Mouse (Mus musculus) adrenal gland, adult 8-10 months (tissue): ENCODE results near the gene 9230104L09Rik. TPM values are rescaled to one million over a fixed set of nuclear protein-coding genes. Genes with fewer than 3 reads are reported as not detected.

Source experiments
- DNase-seq: peaks from one replicate; pipeline ENCODE4 v3.0.0; 2022
- total RNA-seq, 4 experiments: library from RNA; stranded (reverse); gene quantifications; 2 replicates each; pipeline ENCODE4 v1.2.4; 2022

Gene 9230104L09Rik
- not detected for total RNA-seq

DNA sequence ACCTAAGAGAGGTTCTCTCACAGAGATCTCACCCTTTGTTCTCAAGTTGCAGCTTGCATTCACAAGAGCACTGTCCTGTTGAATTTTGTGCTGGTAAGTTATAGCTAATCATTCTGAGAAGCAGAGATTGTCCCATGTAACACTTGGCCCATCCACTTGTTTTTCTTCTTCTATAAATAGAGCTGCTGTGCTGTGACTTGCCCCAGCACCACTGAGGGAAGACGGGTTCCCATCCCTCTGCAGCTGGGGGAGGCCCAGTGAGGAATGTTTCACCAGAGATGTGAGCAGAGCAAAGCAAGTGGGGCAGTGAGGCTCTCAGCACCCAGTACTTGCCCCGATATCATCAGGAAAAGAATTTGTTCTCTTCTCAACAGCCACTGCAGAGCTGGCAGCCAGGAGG, at the start of gene 9230104L09Rik:
Gene 9230104L09Rik (minus strand): TSS at position 73 of the 400 bp plus-strand sequence.
- DNase-seq = no peak

DNA sequence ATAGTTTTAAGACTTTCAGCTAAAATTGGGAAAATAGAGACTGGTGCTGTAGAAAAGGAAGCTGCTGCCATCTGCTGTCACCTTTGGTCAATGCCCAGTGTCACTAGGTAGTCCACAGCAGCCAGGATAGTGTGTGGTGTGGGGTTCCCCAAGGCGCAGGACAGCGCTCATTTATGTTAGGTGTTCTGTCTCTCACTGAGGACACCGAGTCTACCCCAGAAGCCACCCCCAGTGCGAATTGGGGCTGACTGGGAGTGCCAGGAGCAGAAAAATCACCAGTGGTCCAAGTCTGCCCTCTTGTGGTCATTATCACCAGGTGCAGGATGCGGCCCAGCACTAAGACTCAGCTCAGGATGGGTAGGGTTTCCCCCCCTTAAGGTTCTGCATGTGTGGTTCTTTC, 37.4 kb upstream of the 9230104L09Rik start:
- DNase-seq = peak; percentile 36

- DNase-seq = no peak
Measured at GRCm38 (mm10) chr2:148900305-148900704, 35.5 kb upstream of the 9230104L09Rik start.

GRCm38 (mm10) chr2:148896219-148896618, 31.4 kb upstream of the 9230104L09Rik start:
- no peak for DNase-seq

DNA sequence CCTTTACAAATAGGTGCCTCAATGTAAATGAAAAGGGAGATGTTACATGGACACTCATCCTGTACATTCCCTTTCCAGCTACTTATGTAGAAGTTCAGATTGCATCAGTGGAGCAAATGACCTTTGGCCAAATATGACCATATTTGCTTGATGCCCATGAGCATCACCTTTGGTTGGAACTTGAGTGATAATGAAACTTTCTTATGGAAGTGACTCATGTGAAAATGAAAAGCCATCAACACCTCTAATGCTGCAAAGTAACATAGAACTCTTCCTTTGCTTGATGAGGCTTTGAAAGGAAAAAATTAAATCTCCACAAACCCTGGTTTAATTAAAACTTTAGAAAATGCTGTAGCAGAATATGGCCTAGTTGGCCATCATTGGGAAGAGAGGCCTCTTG, 28.3 kb upstream of the 9230104L09Rik start:
- no peak for DNase-seq

DNA sequence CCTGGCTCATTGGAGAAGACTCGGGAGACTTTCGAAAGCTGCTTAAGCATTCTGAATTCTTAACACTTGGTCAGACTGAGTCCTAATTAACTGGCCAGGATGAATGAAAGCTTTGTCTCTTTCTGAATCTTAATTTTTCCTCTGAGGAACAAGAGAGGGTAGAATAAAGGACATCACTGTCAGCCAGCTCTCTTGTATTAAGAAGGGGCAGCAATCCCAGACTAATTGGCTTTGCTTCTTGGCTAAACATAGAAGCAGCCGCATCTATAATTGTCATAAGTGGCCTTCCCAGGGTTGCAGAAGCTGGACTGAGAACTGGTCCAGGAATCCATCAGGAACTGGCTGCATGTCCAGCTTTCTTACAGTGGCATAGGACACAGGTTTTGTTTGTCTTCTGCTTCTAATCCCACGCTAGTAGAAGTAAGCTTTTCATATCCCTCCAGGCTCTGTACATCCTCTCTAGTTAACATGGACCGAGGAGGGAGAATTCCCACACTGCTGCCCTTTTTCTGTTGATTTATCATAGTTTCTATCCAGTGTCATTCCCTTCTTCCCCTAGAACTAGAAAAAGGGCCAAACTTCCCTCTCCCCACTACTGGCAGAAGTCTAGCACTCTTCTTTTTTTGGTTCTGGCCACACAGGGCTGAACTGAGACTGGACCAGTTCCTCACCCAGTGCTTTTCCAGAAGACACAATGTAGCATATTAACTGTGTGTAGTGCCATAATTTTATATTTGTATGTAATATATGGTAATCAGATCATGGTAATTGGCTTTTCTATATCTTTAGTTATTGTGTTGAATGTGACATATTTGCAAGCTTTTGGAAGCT, 25.4 kb upstream of the 9230104L09Rik start:
- DNase-seq = no peak

GRCm38 (mm10) chr2:148889331-148890010, 24.6 kb upstream of the 9230104L09Rik start:
- DNase-seq = no peak

- no peak for DNase-seq
Measured at GRCm38 (mm10) chr2:148888872-148889271, 24.0 kb upstream of the 9230104L09Rik start.

GRCm38 (mm10) chr2:148884738-148885137, 19.9 kb upstream of the 9230104L09Rik start:
- DNase-seq = no peak

DNA sequence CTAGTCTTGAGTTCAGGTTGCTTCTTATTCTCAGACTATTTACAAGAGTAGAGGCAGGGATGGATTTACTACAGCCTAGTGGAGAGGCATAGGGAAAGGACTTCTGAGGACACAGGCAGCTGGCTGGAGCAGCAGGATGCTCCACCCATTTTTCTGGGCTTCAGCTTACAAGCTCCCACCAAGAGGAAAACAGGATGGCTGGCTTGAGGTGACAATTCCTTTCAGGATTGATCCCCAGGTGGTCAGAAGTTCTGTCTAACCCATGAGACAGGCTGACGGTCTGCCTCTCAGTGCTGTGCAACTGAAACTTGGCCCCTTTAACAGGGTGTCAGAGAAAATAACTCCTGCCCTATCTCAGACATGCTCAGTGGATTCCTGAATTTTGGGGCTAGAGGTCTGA, 14.4 kb upstream of the 9230104L09Rik start:
- no peak for DNase-seq

- DNase-seq = no peak
Measured at GRCm38 (mm10) chr2:148878641-148879130, 13.8 kb upstream of the 9230104L09Rik start.

- DNase-seq = peak; percentile 30
Measured at GRCm38 (mm10) chr2:148877016-148877770, 12.4 kb upstream of the 9230104L09Rik start.

GRCm38 (mm10) chr2:148875335-148875811, 10.5 kb upstream of the 9230104L09Rik start, which contains the start of gene Cst3:
Gene Cst3 (minus strand): TSS chr2:148875692.
- DNase-seq = peak; percentile 95

- no peak for DNase-seq
Measured at GRCm38 (mm10) chr2:148874617-148875334, 9.9 kb upstream of the 9230104L09Rik start.

DNA sequence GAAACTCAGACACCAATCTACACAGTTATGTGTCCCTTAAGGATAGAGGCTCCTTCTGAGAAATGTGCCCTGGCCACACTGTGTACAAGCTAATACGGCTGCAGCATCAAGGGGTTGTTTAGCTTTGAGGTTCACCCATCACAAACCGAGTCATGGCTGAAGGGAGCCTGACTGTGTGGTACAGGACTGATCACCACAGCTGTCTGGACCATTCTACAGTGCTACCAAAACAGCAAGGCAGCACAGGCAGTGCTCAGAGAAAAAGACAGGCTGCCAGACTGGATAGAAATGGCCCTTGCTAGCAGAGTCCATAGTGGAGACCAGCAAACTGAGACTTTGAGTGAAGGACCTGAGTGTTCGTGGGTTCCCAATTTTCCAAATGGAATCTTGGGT, 9.4 kb upstream of the 9230104L09Rik start:
- DNase-seq = no peak

DNA sequence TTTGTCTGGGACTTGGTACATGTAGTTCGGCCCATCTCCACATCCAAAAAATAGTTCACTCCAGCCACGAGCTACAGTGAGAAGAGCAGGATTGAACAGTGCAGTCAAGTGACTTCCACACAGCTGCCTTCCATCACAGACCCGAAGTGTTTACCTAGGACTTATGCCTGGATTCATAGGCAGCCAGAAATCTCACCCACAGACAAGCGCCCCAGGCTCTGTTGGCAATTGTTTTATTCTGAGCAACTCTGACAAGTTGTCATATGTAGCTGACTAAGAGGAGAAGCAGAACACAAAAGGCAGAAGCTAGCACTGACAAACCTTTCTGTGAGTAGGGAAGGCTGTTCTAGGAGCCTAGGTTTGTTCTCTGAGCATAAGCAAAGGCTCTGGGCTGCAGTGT, 8.0 kb upstream of the 9230104L09Rik start:
- no peak for DNase-seq

DNA sequence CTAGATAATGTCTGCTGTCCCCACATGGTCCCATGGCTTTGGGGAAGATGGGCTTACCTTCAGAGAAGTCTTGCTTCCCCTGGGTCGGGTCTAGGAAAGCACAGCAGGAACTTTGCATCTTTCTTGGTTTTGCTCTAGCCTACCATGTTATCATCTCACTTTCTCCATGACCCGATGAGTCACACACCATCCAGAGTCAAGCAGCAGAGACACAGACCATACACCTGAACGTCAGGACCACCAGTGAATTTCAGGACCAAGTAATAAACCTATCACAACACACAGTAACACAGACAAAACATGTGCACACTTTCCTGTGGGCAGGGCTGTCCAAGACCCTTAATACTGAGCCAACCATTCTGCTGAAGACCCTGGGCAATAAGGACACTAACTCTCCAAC, 5.7 kb upstream of the 9230104L09Rik start:
- no peak for DNase-seq

DNA sequence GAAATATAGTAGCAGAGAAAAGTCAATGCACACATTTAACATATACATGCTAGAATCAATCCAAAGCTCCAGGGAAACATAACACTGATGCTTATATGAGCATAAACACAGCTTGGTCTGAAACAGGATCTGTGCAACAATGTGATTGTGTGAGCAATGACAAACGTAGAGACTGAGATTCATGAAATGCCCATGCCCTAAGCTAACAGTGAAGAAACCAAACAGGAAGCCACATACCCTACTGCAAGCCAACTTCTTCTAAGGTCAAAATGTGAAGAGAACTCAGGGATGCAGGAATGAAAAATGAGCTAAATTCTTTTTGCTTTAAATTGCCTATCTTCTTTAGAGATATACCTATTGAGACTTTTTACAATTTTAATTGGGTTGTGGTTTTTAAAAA, 4.1 kb upstream of the 9230104L09Rik start:
- no peak for DNase-seq

- DNase-seq = no peak
Measured at GRCm38 (mm10) chr2:148861693-148862092, 3.1 kb downstream of the 9230104L09Rik start.

DNA sequence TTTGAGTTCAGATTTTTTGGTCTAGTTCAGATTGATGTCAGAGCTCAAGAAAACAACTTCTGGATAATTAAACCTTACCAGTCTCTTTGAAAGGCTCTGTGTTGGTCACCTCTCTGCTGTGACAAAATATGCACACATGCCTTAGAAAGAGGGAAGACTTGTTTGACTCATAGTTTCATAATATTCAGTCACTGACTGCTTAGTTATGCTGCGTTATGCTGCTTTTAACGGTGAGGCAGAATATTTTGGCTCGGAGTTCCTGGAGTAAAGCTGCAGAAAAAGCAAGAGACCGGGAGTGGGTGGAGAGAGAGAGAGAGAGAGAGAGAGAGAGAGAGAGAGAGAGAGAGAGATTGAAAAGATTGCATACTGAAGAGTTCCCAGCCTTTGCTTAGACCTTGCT, 3.8 kb downstream of the 9230104L09Rik start:
- no peak for DNase-seq

DNA sequence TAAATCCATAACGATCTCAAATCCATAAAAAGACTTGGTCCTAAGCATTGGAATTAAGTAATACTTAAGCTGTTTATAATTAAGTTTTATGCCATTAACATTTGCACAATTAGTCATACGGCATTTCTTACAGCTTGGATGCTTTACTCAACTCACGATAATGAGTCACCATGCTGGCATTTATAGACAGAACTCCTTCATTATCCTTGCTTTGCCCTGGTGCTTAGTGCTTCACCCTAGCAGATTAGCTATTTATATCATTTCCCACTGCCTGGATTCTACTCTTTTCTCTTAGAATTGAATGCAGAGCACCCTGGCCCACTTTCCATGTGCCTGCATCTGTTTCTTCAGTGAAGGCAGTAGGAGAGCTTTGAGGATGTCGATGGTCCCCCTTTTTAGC, 7.3 kb downstream of the 9230104L09Rik start:
- DNase-seq = no peak
